25 mouse cellular contexts compared by ENCODE assay signal in the genomic region with DNA sequence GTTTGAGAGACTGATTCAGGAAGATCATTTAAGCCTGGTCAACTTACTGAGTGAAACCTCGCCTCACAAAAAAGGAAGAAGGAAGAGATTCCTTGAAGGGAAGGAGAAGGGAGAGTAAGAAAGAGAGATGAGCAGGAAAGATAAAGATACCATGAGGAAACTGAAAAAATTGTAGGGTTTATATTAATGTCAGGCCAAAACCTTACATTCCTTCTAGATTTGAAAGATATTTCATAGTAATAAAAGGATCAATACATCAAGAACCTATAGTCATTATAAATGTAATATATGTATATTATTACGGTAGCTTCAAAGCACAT. TPM values are rescaled to one million over a fixed set of nuclear protein-coding genes. Genes with fewer than 3 reads are reported as not detected.
"Had no signal": no experiment of that assay in that cellular context is flagged by ENCODE, and none has a peak within 500 bp of the region (broad histone marks: within the 10 kb centered on the region; RNA-seq: fewer than 3 reads in every experiment).

No protein-coding gene starts in this region.

- H3K9me3 ChIP-seq: kidney, embryonic 15.5 days; limb, embryonic 12.5 days; limb, embryonic 15.5 days had no signal

- H3K9ac ChIP-seq: kidney, embryonic 15.5 days; limb, embryonic 12.5 days; limb, embryonic 15.5 days had no signal

- H3K4me2 ChIP-seq: kidney, embryonic 15.5 days; limb, embryonic 12.5 days; limb, embryonic 15.5 days; midbrain, embryonic 11.5 days had no signal

- H3K27me3 ChIP-seq: kidney, embryonic 15.5 days; limb, embryonic 12.5 days; limb, embryonic 15.5 days had no signal

- H3K4me3 ChIP-seq: kidney, embryonic 15.5 days; left cerebral cortex, adult 2 months; limb, embryonic 12.5 days; limb, embryonic 15.5 days had no signal

- H3K4me1 ChIP-seq: kidney, embryonic 15.5 days; limb, embryonic 12.5 days; limb, embryonic 15.5 days had no signal

- DNase-seq: kidney, adult 11 months; kidney, adult 8-10 months; kidney, postnatal 10 days; kidney, postnatal 36 days; layer of hippocampus, postnatal 36 days; left cerebral cortex, postnatal 4 days; lung, adult 2 months; lung, postnatal 14 days; lung, postnatal 4 days; midbrain, embryonic 14.5 days; thymus, adult 18-20 months; thymus, postnatal 36 days had no signal

- H3K27ac ChIP-seq: kidney, embryonic 15.5 days; left cerebral cortex, adult 2 months; limb, embryonic 12.5 days; limb, embryonic 15.5 days had no signal

RNA-seq across cellular contexts. Expression of a gene that starts 14.6 kb away (rescaled TPM):
- polyA plus RNA-seq: kidney, embryonic 15.5 days; limb, embryonic 12.5 days; limb, embryonic 15.5 days; lung, adult 2 months; lung, embryonic 16.5 days; midbrain, embryonic 11.5 days; midbrain, embryonic 14.5 days; midbrain, postnatal 0 days; neural tube, embryonic 11.5 days; neural tube, embryonic 14.5 days; small intestine, adult 2 months; spleen, adult 2 months; stomach, embryonic 16.5 days; testis, adult 2 months had no signal
